Mouse (Mus musculus) liver, postnatal 0 days (tissue): ENCODE data around the gene Chaf1b.

Source experiments
- CTCF ChIP-seq: sonication (generic); IDR thresholded peaks from 2 replicates; pipeline ENCODE4 v1.5.1; 2016; ENCODE audit warnings: antibody characterized with exemption, low read depth
- EP300 ChIP-seq: IDR thresholded peaks from 2 replicates; pipeline ENCODE4 v1.6.1; 2016; ENCODE audit warnings: antibody characterized with exemption, low read depth, mild to moderate bottlenecking

DNA sequence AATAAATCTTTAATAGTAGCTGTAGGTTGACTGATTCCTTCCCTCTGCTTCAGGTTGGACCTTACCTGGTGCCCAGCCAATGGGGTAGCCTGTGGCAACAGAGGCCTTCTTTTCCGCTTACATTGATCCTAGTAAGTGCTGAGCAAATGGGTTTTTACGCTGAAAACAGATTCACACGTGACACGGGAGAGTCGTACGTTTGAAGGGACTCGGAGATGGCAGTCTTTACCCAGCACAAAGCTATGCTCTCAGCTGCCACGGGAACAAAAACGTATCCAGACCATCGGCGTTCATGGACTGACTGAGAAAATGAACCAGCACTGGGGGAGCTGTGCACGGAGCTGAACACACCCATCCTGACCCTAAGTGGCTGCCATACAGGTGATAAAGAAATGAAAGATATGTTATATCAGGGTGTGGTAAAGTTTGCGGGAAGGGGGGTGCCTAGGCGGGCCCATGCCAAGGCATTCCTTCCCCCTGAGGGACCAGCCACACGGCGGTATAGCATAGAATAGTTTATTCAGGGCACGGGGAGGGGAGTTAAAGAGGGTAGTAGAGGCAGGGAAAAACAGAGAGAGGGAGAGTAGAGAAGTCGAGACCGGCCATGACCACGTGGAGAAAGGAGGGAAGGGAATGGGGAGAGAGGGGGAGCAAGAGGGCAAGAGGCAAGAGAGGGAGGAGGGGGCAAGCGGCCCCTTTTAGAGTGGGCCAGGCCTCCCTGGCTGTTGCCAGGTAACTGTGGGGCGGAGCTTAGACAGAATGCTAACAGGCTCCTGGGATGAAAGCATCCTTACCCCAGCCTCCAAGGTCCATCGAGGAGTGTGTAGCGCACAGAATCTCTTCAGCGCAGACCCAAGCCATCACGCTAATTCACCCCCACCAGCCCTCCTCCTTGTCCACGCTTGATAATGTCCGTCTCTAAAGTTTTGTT, 27.3 kb downstream of the Chaf1b start:
- TF ChIP-seq CTCF (no peak), EP300 (no peak)
